Comparison of ENCODE assay signal across 9 mouse cellular contexts in the genomic region with DNA sequence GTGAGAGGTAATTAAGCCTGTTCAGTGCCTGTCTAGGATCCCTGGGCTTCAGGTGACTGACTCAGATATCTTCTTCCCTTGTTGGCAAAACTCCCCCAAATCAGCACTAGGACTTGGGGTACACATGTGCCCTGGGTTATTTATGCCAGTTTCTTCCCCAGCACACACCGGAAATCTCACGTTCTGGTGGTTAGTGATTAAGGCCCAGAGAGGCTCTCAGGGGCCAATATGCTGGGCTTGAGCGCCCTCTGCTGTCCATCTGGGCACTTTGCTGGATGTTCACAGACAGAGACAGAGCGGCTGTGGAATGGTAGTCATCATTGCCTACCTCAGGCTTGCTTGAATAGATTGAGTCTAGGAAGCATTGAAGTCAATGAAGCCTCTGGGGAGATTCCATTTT. TPM values are rescaled to one million over a fixed set of nuclear protein-coding genes. Genes with fewer than 3 reads are reported as not detected.
DNase-seq lines count a peak whose midpoint lies in the region; ATAC-seq and TF ChIP-seq lines count a peak whose summit lies in the region.
"Had no signal": no experiment of that assay in that cellular context is flagged by ENCODE, and none has a peak within 500 bp of the region (broad histone marks: within the 10 kb centered on the region; RNA-seq: fewer than 3 reads in every experiment).

No protein-coding gene starts in this region.

- TF ChIP-seq CTCF in gastrocnemius, adult 2 months (IDR thresholded peaks at IDR 0.05), result peak; percentile 94

- intact Hi-C loops in gastrocnemius, adult 2 months (cut with DNase I), result loop anchor here (1.0 to 5.0 kb wide), 4 partner anchors 112 to 280 kb away; partner anchors contain the start of genes Col6a2, Mcm3ap and Ybey
- intact Hi-C loops in left cerebral cortex, postnatal 25 days (cut with DNase I), result loop anchor here (1.0 to 5.0 kb wide), 3 partner anchors 68 to 283 kb away; no protein-coding TSS in a partner anchor

- peak overlapping the region; percentile 31 for H3K27ac ChIP-seq in gastrocnemius, adult 2 months
- H3K27ac ChIP-seq in intestine, embryonic 16.5 days (ENCODE audit: low read length), result no peak overlapping the region
- no peak overlapping the region for H3K27ac ChIP-seq in midbrain, embryonic 11.5 days (ENCODE audit: low read depth, low read length)
- H3K27ac ChIP-seq: stomach, embryonic 15.5 days had no signal

- H3K4me3 ChIP-seq in gastrocnemius, adult 2 months, result no peak overlapping the region
- H3K4me3 ChIP-seq in intestine, embryonic 16.5 days (ENCODE audit: low read length), result no peak overlapping the region
- no peak overlapping the region for H3K4me3 ChIP-seq in midbrain, embryonic 11.5 days (ENCODE audit: low read depth, low read length)
- H3K4me3 ChIP-seq: stomach, embryonic 15.5 days had no signal

- H3K4me2 ChIP-seq in intestine, embryonic 16.5 days (ENCODE audit: low read depth, low read length), result no peak overlapping the region
- H3K4me2 ChIP-seq in midbrain, embryonic 11.5 days, result no peak overlapping the region
- H3K4me2 ChIP-seq: stomach, embryonic 15.5 days had no signal

- H3K9me3 ChIP-seq in intestine, embryonic 16.5 days (ENCODE audit: control insufficient read depth, low read length), result no peaks in the 10 kb centered on the region
- H3K9me3 ChIP-seq in midbrain, embryonic 11.5 days (ENCODE audit: control insufficient read depth, low read length), result no peaks in the 10 kb centered on the region
- H3K9me3 ChIP-seq: stomach, embryonic 15.5 days had no signal

- H3K27me3 ChIP-seq in intestine, embryonic 16.5 days (replicated peaks; ENCODE audit: control insufficient read depth, insufficient read depth, low read length), result no peaks in the 10 kb centered on the region
- H3K27me3 ChIP-seq in midbrain, embryonic 11.5 days (ENCODE audit: control insufficient read depth, insufficient read depth, low read length), result no peaks in the 10 kb centered on the region
- H3K27me3 ChIP-seq: stomach, embryonic 15.5 days had no signal

- no peak overlapping the region for H3K9ac ChIP-seq in intestine, embryonic 16.5 days (ENCODE audit: low read depth, low read length)
- H3K9ac ChIP-seq in midbrain, embryonic 11.5 days (ENCODE audit: low read length), result no peak overlapping the region
- H3K9ac ChIP-seq: stomach, embryonic 15.5 days had no signal

- DNase-seq in adrenal gland, adult (ENCODE audit: inconsistent age in 2 of 2, low spot score in 1 of 2), result peak; percentile 79 to 91
- no peak for DNase-seq in adrenal gland, adult 8-10 months
- peak; percentile 85 to 88 for DNase-seq in cerebellum, postnatal 25 days
- DNase-seq in gastrocnemius, adult 2 months, result peak; percentile 84
- peak; percentile 84 to 90 for DNase-seq in left cerebral cortex, postnatal 25 days (ENCODE audit: low spot score in 2 of 2)
- DNase-seq in midbrain, embryonic 11.5 days (ENCODE audit: low spot score, missing footprints), result peak; percentile 95
- DNase-seq in spleen, adult 12 weeks (ENCODE audit: low spot score), result peak; percentile 21

- no peaks in the 10 kb centered on the region for H3K36me3 ChIP-seq in intestine, embryonic 16.5 days (ENCODE audit: control insufficient read depth, insufficient read depth, low read length)
- H3K36me3 ChIP-seq in midbrain, embryonic 11.5 days (ENCODE audit: control insufficient read depth, insufficient read depth, low read length), result no peaks in the 10 kb centered on the region
- H3K36me3 ChIP-seq: stomach, embryonic 15.5 days had no signal

- peaks cover 22% of the 10 kb centered on the region for H3K4me1 ChIP-seq in intestine, embryonic 16.5 days (ENCODE audit: control insufficient read depth, insufficient read depth, low read length)
- no peaks in the 10 kb centered on the region; the same call in 1 of the 2 replicates for H3K4me1 ChIP-seq in midbrain, embryonic 11.5 days (ENCODE audit: control insufficient read depth, insufficient read depth, low read length)

- WGBS in intestine, embryonic 16.5 days, result 2% methylated on average over 4 of the region's 4 CpGs
- WGBS in midbrain, embryonic 11.5 days, result 2% methylated on average over 4 of the region's 4 CpGs

- peak; percentile 34; the same call in 1 of the 2 replicates for ATAC-seq in intestine, embryonic 16.5 days
- ATAC-seq in midbrain, embryonic 11.5 days (ENCODE audit: low FRiP score), result peak; percentile 72

RNA-seq across cellular contexts. Expression of gene Col6a1, which starts 9.0 kb away (rescaled TPM):
- 100 to 1,000 TPM; 163 to 254 (median 213) TPM for total RNA-seq in adrenal gland, adult 8-10 months (2022)
- total RNA-seq in gastrocnemius, adult 2 months (2021), result 10 to 100 TPM; 30.5 to 59.0 TPM
- 327 and 341 TPM in 2 replicates for polyA plus RNA-seq in intestine, embryonic 16.5 days (2015; fragmentation: Nextera tagmentation; extraction: Ambion mirVana)
- total RNA-seq in left cerebral cortex, postnatal 25 days (2021), result 10 to 100 TPM; 35.8 to 45.6 TPM
- polyA plus RNA-seq in midbrain, embryonic 11.5 days (2014; fragmentation: Nextera tagmentation; extraction: Ambion mirVana), result 12.8 and 12.9 TPM in 2 replicates
